Mouse (Mus musculus) liver, postnatal 0 days (tissue): ENCODE results near the gene Fgd3. TPM values are rescaled to one million over a fixed set of nuclear protein-coding genes. Genes with fewer than 3 reads are reported as not detected.

Experiments used
- ATAC-seq: fragments of 200-750 bp; cut with Nextera tagmentation; 2 replicates; pipeline ENCODE4 v1.8.0; 2017; ENCODE audit warnings: mild to moderate bottlenecking, moderate library complexity
- DNase-seq: peaks from one replicate; pipeline ENCODE4 v3.0.0-alpha.2; 2016
- H3K27ac ChIP-seq: fragments of 300-500 bp; sonication (generic); 2 replicates; pipeline ENCODE4 v1.5.1; 2014; ENCODE audit warnings: antibody characterized with exemption, moderate library complexity, mild to moderate bottlenecking, low read depth
- H3K27me3 ChIP-seq: fragments of 300-500 bp; sonication (generic); 2 replicates; pipeline ENCODE4 v1.6.1; 2014; ENCODE audit warnings: low read length, control low read depth, mixed read lengths; ENCODE audit not compliant: insufficient read depth
- H3K36me3 ChIP-seq: fragments of 300-500 bp; sonication (generic); replicated peaks from 2 replicates; pipeline ENCODE4 v1.6.1; 2014; ENCODE audit warnings: mild to moderate bottlenecking, control low read depth, low read length, moderate library complexity, mixed read lengths; ENCODE audit not compliant: insufficient read depth
- H3K4me1 ChIP-seq: fragments of 300-500 bp; sonication (generic); 2 replicates; pipeline ENCODE4 v1.6.1; 2014; ENCODE audit warnings: antibody characterized with exemption, mild to moderate bottlenecking, control low read depth; ENCODE audit not compliant: insufficient read depth
- H3K4me2 ChIP-seq: fragments of 300-500 bp; sonication (generic); 2 replicates; pipeline ENCODE4 v1.6.1; 2014; ENCODE audit warnings: low read depth, mild to moderate bottlenecking, low read length, moderate library complexity, mixed read lengths
- H3K4me3 ChIP-seq: fragments of 300-500 bp; sonication (generic); 2 replicates; pipeline ENCODE4 v1.5.1; 2014; ENCODE audit warnings: low read depth, low read length
- H3K9ac ChIP-seq: fragments of 300-500 bp; sonication (generic); replicated peaks from 2 replicates; pipeline ENCODE4 v1.6.1; 2014; ENCODE audit warnings: mild to moderate bottlenecking, moderate library complexity
- H3K9me3 ChIP-seq: fragments of 300-500 bp; sonication (generic); 2 replicates; pipeline ENCODE4 v1.6.1; 2016; ENCODE audit warnings: mild to moderate bottlenecking, control low read depth, low read length, mixed read lengths
- CTCF ChIP-seq: sonication (generic); IDR thresholded peaks from 2 replicates; pipeline ENCODE4 v1.5.1; 2016; ENCODE audit warnings: antibody characterized with exemption, low read depth
- EP300 ChIP-seq: IDR thresholded peaks from 2 replicates; pipeline ENCODE4 v1.6.1; 2016; ENCODE audit warnings: antibody characterized with exemption, low read depth, mild to moderate bottlenecking
- WGBS: fragments of 180-500 bp; shearing (Covaris S2); extraction: QIAGEN DNeasy Blood & Tissue Kit; methylation state at CpG from one replicate; pipeline ENCODE4 v1.1.7; 2014; ENCODE audit not compliant: insufficient replicate concordance; 5-methylcytosine and 5-hydroxymethylcytosine counted together
- polyA plus RNA-seq: library from polyadenylated mRNA; unstranded; fragments of >200 nt; fragmentation: Nextera tagmentation; extraction: Ambion mirVana; gene quantifications from 2 replicates; pipeline ENCODE4 v1.2.1, GENCODE M21; 2015

Fgd3 gene
- polyA plus RNA-seq, 1 experiment from 2014 or later = 0.62 TPM

- H3K4me3 ChIP-seq = no peak overlapping the region
- DNase-seq (no peak), ATAC-seq (no peak)
- 71% methylated on average over 3 of the region's 3 CpGs for WGBS
- H3K4me1 ChIP-seq = no peaks in the 10 kb centered on the region
- peaks cover 22% of the 10 kb centered on the region for H3K36me3 ChIP-seq
- TF ChIP-seq EP300 = no peak
- no peak for TF ChIP-seq CTCF
- no peak overlapping the region for H3K27ac ChIP-seq
- H3K27me3 ChIP-seq = no peaks in the 10 kb centered on the region
- no peak overlapping the region for H3K4me2 ChIP-seq
- no peaks in the 10 kb centered on the region for H3K9me3 ChIP-seq
- no peak overlapping the region for H3K9ac ChIP-seq
Observed at GRCm38 (mm10) chr13:49286750-49287149, 33.4 kb downstream of the Fgd3 start.

- Histone ChIP-seq H3K9ac (no peak overlapping the region), H3K4me3 (no peak overlapping the region), H3K4me1 (no peaks in the 10 kb centered on the region), H3K36me3 (peaks cover 33% of the 10 kb centered on the region), H3K27me3 (no peaks in the 10 kb centered on the region), H3K9me3 (0 out of 2 replicates have a peak, but pooled peaks cover 3% of the 10 kb centered on the region), H3K4me2 (no peak overlapping the region), H3K27ac (no peak overlapping the region)
- 71% methylated on average over 9 of the region's 9 CpGs for WGBS
- ATAC-seq (no peak), DNase-seq (no peak)
- TF ChIP-seq EP300 (no peak), CTCF (no peak)
Observed at GRCm38 (mm10) chr13:49283686-49284085, 36.4 kb downstream of the Fgd3 start.

GRCm38 (mm10) chr13:49282168-49282567 is 37.9 kb downstream of the Fgd3 start:
- Histone ChIP-seq H3K4me1 (no peaks in the 10 kb centered on the region), H3K27ac (no peak overlapping the region), H3K36me3 (peaks cover 33% of the 10 kb centered on the region), H3K9ac (no peak overlapping the region), H3K27me3 (no peaks in the 10 kb centered on the region), H3K9me3 (0 out of 2 replicates have a peak, but pooled peaks cover 3% of the 10 kb centered on the region), H3K4me2 (no peak overlapping the region), H3K4me3 (no peak overlapping the region)
- ATAC-seq = no peak
- no peak for DNase-seq
- WGBS = 53% methylated on average over 2 of the region's 2 CpGs
- no peak for TF ChIP-seq CTCF

- WGBS = 29% methylated on average over 5 of the region's 5 CpGs
Observed at GRCm38 (mm10) chr13:49271831-49272765, 48.0 kb downstream of the Fgd3 start.

GRCm38 (mm10) chr13:49270500-49270899 is 49.6 kb downstream of the Fgd3 start:
- ATAC-seq (no peak), DNase-seq (no peak)
- Histone ChIP-seq H3K27ac (peak overlapping the region; percentile 69), H3K36me3 (peaks cover 3% of the 10 kb centered on the region; the same call in 1 of the 2 replicates), H3K9me3 (no peaks in the 10 kb centered on the region), H3K9ac (no peak overlapping the region), H3K4me2 (no peak overlapping the region), H3K4me1 (peaks cover 12% of the 10 kb centered on the region), H3K27me3 (no peaks in the 10 kb centered on the region), H3K4me3 (no peak overlapping the region)
- no peak for TF ChIP-seq EP300
- no peak for TF ChIP-seq CTCF
- 73% methylated on average over 8 of the region's 8 CpGs for WGBS

More at GRCm38 (mm10) chr13:49271831-49272765, 48.0 kb downstream of the Fgd3 start:
- no peaks in the 10 kb centered on the region for H3K9me3 ChIP-seq
- H3K27me3 ChIP-seq = no peaks in the 10 kb centered on the region
- H3K4me2 ChIP-seq = no peak overlapping the region
- peak; percentile 75 for ATAC-seq
- peak overlapping the region; percentile 69 for H3K27ac ChIP-seq
- peak; percentile 55 for DNase-seq
- H3K4me1 ChIP-seq = peaks cover 12% of the 10 kb centered on the region
- no peak overlapping the region for H3K9ac ChIP-seq
- H3K36me3 ChIP-seq = peaks cover 4% of the 10 kb centered on the region; the same call in 1 of the 2 replicates
- H3K4me3 ChIP-seq = no peak overlapping the region
- TF ChIP-seq EP300 = no peak
- TF ChIP-seq CTCF = peak; percentile 57

- Histone ChIP-seq H3K9me3 (no peaks in the 10 kb centered on the region), H3K4me2 (no peak overlapping the region), H3K9ac (no peak overlapping the region), H3K36me3 (peaks cover 7% of the 10 kb centered on the region; the same call in 1 of the 2 replicates), H3K4me3 (no peak overlapping the region), H3K4me1 (peaks cover 12% of the 10 kb centered on the region), H3K27ac (no peak overlapping the region), H3K27me3 (no peaks in the 10 kb centered on the region)
- 12% methylated on average over 2 of the region's 2 CpGs for WGBS
- ATAC-seq = no peak
- DNase-seq = no peak
- no peak for TF ChIP-seq EP300
- TF ChIP-seq CTCF = no peak
Observed at GRCm38 (mm10) chr13:49267645-49268044, 52.5 kb downstream of the Fgd3 start.
